Mouse (Mus musculus): Measurements from ENCODE around the gene Gm10720. TPM values are rescaled to one million over a fixed set of nuclear protein-coding genes. Genes with fewer than 3 reads are reported as not detected.

The Gm10720 gene
- polyA plus RNA-seq, 1 experiment = not detected

Other genes with a start within 250 kb of the Gm10720 start
- gene Gm10722, start 14.7 kb upstream of the Gm10720 start, polyA plus RNA-seq (2011; ENCODE audit: insufficient read length, low read depth, missing spikeins) = not detected in 2 replicates
- gene Gm11168, start 12.3 kb upstream of the Gm10720 start, polyA plus RNA-seq (2011; ENCODE audit: insufficient read length, low read depth, missing spikeins) = 0.78 and 2.1 TPM in 2 replicates
- gene Gm10721, start 2.5 kb upstream of the Gm10720 start, polyA plus RNA-seq (2011; ENCODE audit: insufficient read length, low read depth, missing spikeins) = not detected in 2 replicates
- gene Gm10719, start 1.8 kb downstream of the Gm10720 start, polyA plus RNA-seq (2011; ENCODE audit: insufficient read length, low read depth, missing spikeins) = 4.0 TPM in 1 of 2 replicates, not detected in the other
- not detected in 2 replicates for gene Gm10718, start 7.9 kb downstream of the Gm10720 start, polyA plus RNA-seq (2011; ENCODE audit: insufficient read length, low read depth, missing spikeins)
- gene Gm10717, start 9.8 kb downstream of the Gm10720 start, polyA plus RNA-seq (2011; ENCODE audit: insufficient read length, low read depth, missing spikeins) = 0.80 TPM in 1 of 2 replicates, not detected in the other
- not detected in 2 replicates for gene Gm17535, start 18.9 kb downstream of the Gm10720 start, polyA plus RNA-seq (2011; ENCODE audit: insufficient read length, low read depth, missing spikeins)
- gene Gm10715, start 21.2 kb downstream of the Gm10720 start, polyA plus RNA-seq (2011; ENCODE audit: insufficient read length, low read depth, missing spikeins) = not detected in 2 replicates

Measured in embryonic fibroblast, embryonic 13.5 days (primary cell).